Mouse (Mus musculus): Measurements from ENCODE around the gene Olfr331. TPM values are rescaled to one million over a fixed set of nuclear protein-coding genes. Genes with fewer than 3 reads are reported as not detected.
"Not testable (repeated sequence)": the region's sequence is repeated elsewhere in the genome, so short reads cannot be mapped to it uniquely, and the experiment has no call there.

The Olfr331 gene
- polyA plus RNA-seq (2021): not detected

GRCm38 (mm10) chr11:58502472-58502871, at the start of gene Olfr331:
Gene Olfr331 (minus strand): TSS chr11:58502572.
- in situ Hi-C loops (cut with MboI; ENCODE audit: low pct_unique_long_range_greater_than_20kb): loop anchor here (5.0 kb wide), 1 partner anchor 105 kb away; no protein-coding TSS in a partner anchor
- H3K27me3 ChIP-seq; POLR2A ChIA-PET; CTCF ChIA-PET; DNase-seq (ENCODE audit: low read depth, low spot score); ATAC-seq: not testable (repeated sequence)

GRCm38 (mm10) chr11:58546322-58546721, 44.0 kb upstream of the Olfr331 start, which contains the start of gene Olfr329-ps:
Gene Olfr329-ps (minus strand): TSS chr11:58546422.
- DNase-seq (ENCODE audit: low read depth, low spot score) (no peak), ATAC-seq (no peak)
- ChIA-PET POLR2A (no interaction called here), CTCF (no interaction called here)
- TF ChIP-seq CTCF (IDR thresholded peaks at IDR 0.05): no peak
- in situ Hi-C loops (cut with MboI; ENCODE audit: low pct_unique_long_range_greater_than_20kb): no loop called here
- peaks cover 29% of the 10 kb centered on the region for H3K27me3 ChIP-seq

GRCm38 (mm10) chr11:58534736-58535135, 32.4 kb upstream of the Olfr331 start, which contains the start of gene Olfr330:
Gene Olfr330 (minus strand): TSS chr11:58534836.
- peaks cover 19% of the 10 kb centered on the region for H3K27me3 ChIP-seq
- DNase-seq (ENCODE audit: low read depth, low spot score); ATAC-seq; in situ Hi-C loops (cut with MboI; ENCODE audit: low pct_unique_long_range_greater_than_20kb); POLR2A ChIA-PET; CTCF ChIA-PET: not testable (repeated sequence)

GRCm38 (mm10) chr11:58519756-58520155, 17.4 kb upstream of the Olfr331 start:
- H3K27me3 ChIP-seq; CTCF ChIA-PET; ATAC-seq; DNase-seq (ENCODE audit: low read depth, low spot score); in situ Hi-C loops (cut with MboI; ENCODE audit: low pct_unique_long_range_greater_than_20kb); POLR2A ChIA-PET: not testable (repeated sequence)

- CTCF ChIA-PET; H3K27me3 ChIP-seq; ATAC-seq; POLR2A ChIA-PET; in situ Hi-C loops (cut with MboI; ENCODE audit: low pct_unique_long_range_greater_than_20kb); DNase-seq (ENCODE audit: low read depth, low spot score): not testable (repeated sequence)
These were observed 16.5 kb upstream of the Olfr331 start for GRCm38 (mm10) chr11:58518916-58519315.

GRCm38 (mm10) chr11:58509058-58509457, 6.7 kb upstream of the Olfr331 start:
- CTCF ChIA-PET; in situ Hi-C loops (cut with MboI; ENCODE audit: low pct_unique_long_range_greater_than_20kb); DNase-seq (ENCODE audit: low read depth, low spot score); H3K27me3 ChIP-seq; POLR2A ChIA-PET; ATAC-seq: not testable (repeated sequence)

GRCm38 (mm10) chr11:58499290-58499689, 3.1 kb downstream of the Olfr331 start:
- in situ Hi-C loops (cut with MboI; ENCODE audit: low pct_unique_long_range_greater_than_20kb): no loop called here
- H3K27me3 ChIP-seq: no peaks in the 10 kb centered on the region
- no peak for ATAC-seq
- DNase-seq (ENCODE audit: low read depth, low spot score): no peak
- TF ChIP-seq CTCF (IDR thresholded peaks at IDR 0.05): peak; percentile 48
- CTCF ChIA-PET: interaction anchor here (0.9 to 2.7 kb wide), 7 partner anchors 62 to 197 kb away, joined by 3 to 17 read pairs (median 4); no protein-coding TSS in a partner anchor
- POLR2A ChIA-PET: interaction anchor here (1.0 kb wide), 1 partner anchor 197 kb away, joined by 4 read pairs; no protein-coding TSS in a partner anchor

- no peak for TF ChIP-seq CTCF (IDR thresholded peaks at IDR 0.05)
- CTCF ChIA-PET: interaction anchor here (0.9 to 2.7 kb wide), 8 partner anchors 12 to 197 kb away, joined by 3 to 17 read pairs (median 4); no protein-coding TSS in a partner anchor
- H3K27me3 ChIP-seq: no peaks in the 10 kb centered on the region
- POLR2A ChIA-PET: interaction anchor here (0.8 to 1.0 kb wide), 2 partner anchors 13 to 196 kb away, joined by 4 read pairs; no protein-coding TSS in a partner anchor
- DNase-seq (ENCODE audit: low read depth, low spot score) (no peak), ATAC-seq (no peak)
- in situ Hi-C loops (cut with MboI; ENCODE audit: low pct_unique_long_range_greater_than_20kb): no loop called here
These were observed 3.6 kb downstream of the Olfr331 start for GRCm38 (mm10) chr11:58498761-58499160.

GRCm38 (mm10) chr11:58492455-58492854, 9.9 kb downstream of the Olfr331 start, which contains the start of gene Olfr332:
Gene Olfr332 (minus strand): TSS chr11:58492555.
- ChIA-PET CTCF (no interaction called here), POLR2A (no interaction called here)
- TF ChIP-seq CTCF (IDR thresholded peaks at IDR 0.05): no peak
- in situ Hi-C loops (cut with MboI; ENCODE audit: low pct_unique_long_range_greater_than_20kb): no loop called here
- DNase-seq (ENCODE audit: low read depth, low spot score): no peak
- ATAC-seq: no peak
- H3K27me3 ChIP-seq: no peaks in the 10 kb centered on the region

GRCm38 (mm10) chr11:58462170-58462569, 40.2 kb downstream of the Olfr331 start, which contains the start of gene Olfr30:
Gene Olfr30 (minus strand): TSS chr11:58462270.
- POLR2A ChIA-PET: interaction anchor here (0.7 kb wide), 1 partner anchor 8 kb away, joined by 6 read pairs; no protein-coding TSS in a partner anchor
- ATAC-seq: no peak
- DNase-seq (ENCODE audit: low read depth, low spot score): no peak
- in situ Hi-C loops (cut with MboI; ENCODE audit: low pct_unique_long_range_greater_than_20kb): no loop called here
- no peak for TF ChIP-seq CTCF (IDR thresholded peaks at IDR 0.05)
- peaks cover under 1% of the 10 kb centered on the region for H3K27me3 ChIP-seq
- CTCF ChIA-PET: no interaction called here

- in situ Hi-C loops (cut with MboI; ENCODE audit: low pct_unique_long_range_greater_than_20kb): no loop called here
- peaks cover 3% of the 10 kb centered on the region for H3K27me3 ChIP-seq
- CTCF ChIA-PET: no interaction called here
- no peak for DNase-seq (ENCODE audit: low read depth, low spot score)
- no peak for ATAC-seq
- POLR2A ChIA-PET: no interaction called here
- no peak for TF ChIP-seq CTCF (IDR thresholded peaks at IDR 0.05)
These were observed 48.8 kb downstream of the Olfr331 start for GRCm38 (mm10) chr11:58453592-58453991.

GRCm38 (mm10) chr11:58452759-58453158, 49.6 kb downstream of the Olfr331 start, which contains the start of gene Lypd9:
Gene Lypd9 (minus strand): TSS chr11:58452923.
- POLR2A ChIA-PET: no interaction called here
- in situ Hi-C loops (cut with MboI; ENCODE audit: low pct_unique_long_range_greater_than_20kb): no loop called here
- CTCF ChIA-PET: no interaction called here
- no peak for DNase-seq (ENCODE audit: low read depth, low spot score)
- ATAC-seq: no peak
- TF ChIP-seq CTCF (IDR thresholded peaks at IDR 0.05): no peak
- H3K27me3 ChIP-seq: peaks cover 3% of the 10 kb centered on the region

Other genes with a start within 250 kb of the Olfr331 start
- gene 4930438A08Rik, start 227.8 kb downstream of the Olfr331 start, polyA plus RNA-seq (2021): not detected
- gene Zfp692, start 195.5 kb downstream of the Olfr331 start, polyA plus RNA-seq (2021): 25.0 TPM
- gene Zfp672, start 172.2 kb downstream of the Olfr331 start, polyA plus RNA-seq (2021): 23.1 TPM
- gene Sh3bp5l, start 171.8 kb downstream of the Olfr331 start, polyA plus RNA-seq (2021): 55.4 TPM
- gene Lypd8, start 123.5 kb downstream of the Olfr331 start, polyA plus RNA-seq (2021): not detected
- gene 1810065E05Rik, start 81.5 kb downstream of the Olfr331 start, polyA plus RNA-seq (2021): 13.8 TPM
- gene Gm12253, start 70.0 kb downstream of the Olfr331 start, polyA plus RNA-seq (2021): 0.04 TPM
- not detected for gene Lypd9, start 49.6 kb downstream of the Olfr331 start, polyA plus RNA-seq (2021)
- gene Olfr30, start 40.3 kb downstream of the Olfr331 start, polyA plus RNA-seq (2021): 0.05 TPM
- gene Olfr332, start 10.0 kb downstream of the Olfr331 start, polyA plus RNA-seq (2021): 0.03 TPM
- gene Olfr330, start 32.3 kb upstream of the Olfr331 start, polyA plus RNA-seq (2021): not detected
- gene Olfr329-ps, start 43.9 kb upstream of the Olfr331 start, polyA plus RNA-seq (2021): not detected
- not detected for gene Olfr328, start 53.1 kb upstream of the Olfr331 start, polyA plus RNA-seq (2021)
- gene Olfr224, start 68.0 kb upstream of the Olfr331 start, polyA plus RNA-seq (2021): not detected
- gene Olfr325, start 75.2 kb upstream of the Olfr331 start, polyA plus RNA-seq (2021): not detected
- 0.08 TPM for gene Olfr324, start 92.5 kb upstream of the Olfr331 start, polyA plus RNA-seq (2021)
- gene 2210407C18Rik, start 113.5 kb upstream of the Olfr331 start, polyA plus RNA-seq (2021): 0.42 TPM
- gene Olfr323, start 127.9 kb upstream of the Olfr331 start, polyA plus RNA-seq (2021): not detected
- 0.04 TPM for gene Trim58, start 137.9 kb upstream of the Olfr331 start, polyA plus RNA-seq (2021)
- not detected for gene Olfr322, start 156.2 kb upstream of the Olfr331 start, polyA plus RNA-seq (2021)
- not detected for gene Olfr320, start 178.5 kb upstream of the Olfr331 start, polyA plus RNA-seq (2021)
- not detected for gene Olfr319, start 196.6 kb upstream of the Olfr331 start, polyA plus RNA-seq (2021)
- 0.03 TPM for gene Olfr318, start 221.4 kb upstream of the Olfr331 start, polyA plus RNA-seq (2021)
- not detected for gene Olfr317, start 236.6 kb upstream of the Olfr331 start, polyA plus RNA-seq (2021)